Mouse (Mus musculus): ENCODE measurements around the gene Phactr3. TPM values are rescaled to one million over a fixed set of nuclear protein-coding genes. Genes with fewer than 3 reads are reported as not detected.

Phactr3 gene
- polyA plus RNA-seq, 1 experiment from 2014 or later: 53.9 TPM

GRCm38 (mm10) chr2:178123466-178123865, 4.7 kb downstream of the Phactr3 start:
- Histone ChIP-seq H3K9me3 (no peaks in the 10 kb centered on the region), H3K27ac (replicated peaks) (no peak overlapping the region), H3K27me3 (peaks cover 14% of the 10 kb centered on the region), H3K4me2 (replicated peaks) (no peak overlapping the region), H3K4me3 (no peak overlapping the region), H3K4me1 (peaks cover 11% of the 10 kb centered on the region), H3K9ac (replicated peaks) (no peak overlapping the region), H3K36me3 (no peaks in the 10 kb centered on the region)
- 73% methylated on average over 15 of the region's 15 CpGs for WGBS
- no peak for ATAC-seq (replicated peaks)

GRCm38 (mm10) chr2:178125427-178125826, 6.7 kb downstream of the Phactr3 start:
- Histone ChIP-seq H3K27ac (replicated peaks) (no peak overlapping the region), H3K36me3 (no peaks in the 10 kb centered on the region), H3K4me3 (no peak overlapping the region), H3K4me1 (no peaks in the 10 kb centered on the region), H3K4me2 (replicated peaks) (no peak overlapping the region), H3K27me3 (no peaks in the 10 kb centered on the region), H3K9ac (replicated peaks) (no peak overlapping the region), H3K9me3 (no peaks in the 10 kb centered on the region)
- WGBS: 83% methylated on average over 8 of the region's 8 CpGs
- no peak for ATAC-seq (replicated peaks)

GRCm38 (mm10) chr2:178126041-178126820, 7.5 kb downstream of the Phactr3 start:
- H3K9ac ChIP-seq (replicated peaks): no peak overlapping the region
- H3K27ac ChIP-seq (replicated peaks): no peak overlapping the region
- H3K4me3 ChIP-seq: no peak overlapping the region
- no peaks in the 10 kb centered on the region for H3K36me3 ChIP-seq
- ATAC-seq (replicated peaks): no peak
- no peaks in the 10 kb centered on the region for H3K4me1 ChIP-seq
- no peaks in the 10 kb centered on the region for H3K9me3 ChIP-seq
- WGBS: 91% methylated on average over 7 of the region's 7 CpGs
- H3K27me3 ChIP-seq: no peaks in the 10 kb centered on the region
- H3K4me2 ChIP-seq (replicated peaks): no peak overlapping the region

- Histone ChIP-seq H3K27me3 (no peaks in the 10 kb centered on the region), H3K4me1 (no peaks in the 10 kb centered on the region), H3K9me3 (no peaks in the 10 kb centered on the region), H3K27ac (replicated peaks) (no peak overlapping the region), H3K4me2 (replicated peaks) (no peak overlapping the region), H3K9ac (replicated peaks) (no peak overlapping the region), H3K36me3 (no peaks in the 10 kb centered on the region), H3K4me3 (no peak overlapping the region)
- no peak for ATAC-seq (replicated peaks)
- 79% methylated on average over 5 of the region's 5 CpGs for WGBS
Measured at GRCm38 (mm10) chr2:178128594-178128993, 9.8 kb downstream of the Phactr3 start.

- Histone ChIP-seq H3K4me2 (replicated peaks) (no peak overlapping the region), H3K27ac (replicated peaks) (no peak overlapping the region), H3K9me3 (no peaks in the 10 kb centered on the region), H3K4me3 (no peak overlapping the region), H3K4me1 (no peaks in the 10 kb centered on the region), H3K9ac (replicated peaks) (no peak overlapping the region), H3K27me3 (no peaks in the 10 kb centered on the region), H3K36me3 (no peaks in the 10 kb centered on the region)
- no peak; the same call in 1 of the 2 replicates for ATAC-seq (replicated peaks)
- WGBS: 65% methylated on average over 4 of the region's 4 CpGs
Measured at GRCm38 (mm10) chr2:178129161-178129560, 10.4 kb downstream of the Phactr3 start.

GRCm38 (mm10) chr2:178129676-178130075, 10.9 kb downstream of the Phactr3 start:
- ATAC-seq (replicated peaks): no peak
- no peaks in the 10 kb centered on the region for H3K9me3 ChIP-seq
- no peaks in the 10 kb centered on the region for H3K4me1 ChIP-seq
- no peaks in the 10 kb centered on the region for H3K36me3 ChIP-seq
- H3K27ac ChIP-seq (replicated peaks): no peak overlapping the region
- H3K9ac ChIP-seq (replicated peaks): no peak overlapping the region
- no peak overlapping the region for H3K4me2 ChIP-seq (replicated peaks)
- 88% methylated on average over 2 of the region's 2 CpGs for WGBS
- H3K4me3 ChIP-seq: no peak overlapping the region
- no peaks in the 10 kb centered on the region for H3K27me3 ChIP-seq

GRCm38 (mm10) chr2:178130536-178130935, 11.8 kb downstream of the Phactr3 start:
- Histone ChIP-seq H3K9ac (replicated peaks) (no peak overlapping the region), H3K4me2 (replicated peaks) (no peak overlapping the region), H3K9me3 (no peaks in the 10 kb centered on the region), H3K4me1 (no peaks in the 10 kb centered on the region), H3K27ac (replicated peaks) (no peak overlapping the region), H3K4me3 (no peak overlapping the region), H3K36me3 (no peaks in the 10 kb centered on the region), H3K27me3 (no peaks in the 10 kb centered on the region)
- no peak for ATAC-seq (replicated peaks)
- WGBS: 82% methylated on average over 5 of the region's 5 CpGs

- no peak for ATAC-seq (replicated peaks)
- H3K4me2 ChIP-seq (replicated peaks): no peak overlapping the region
- no peak overlapping the region for H3K9ac ChIP-seq (replicated peaks)
- H3K27me3 ChIP-seq: no peaks in the 10 kb centered on the region
- 77% methylated on average over 5 of the region's 5 CpGs for WGBS
- no peak overlapping the region for H3K27ac ChIP-seq (replicated peaks)
- H3K4me3 ChIP-seq: no peak overlapping the region
- no peaks in the 10 kb centered on the region for H3K4me1 ChIP-seq
- no peaks in the 10 kb centered on the region for H3K36me3 ChIP-seq
- no peaks in the 10 kb centered on the region for H3K9me3 ChIP-seq
Measured at GRCm38 (mm10) chr2:178131011-178131410, 12.2 kb downstream of the Phactr3 start.

- no peak for ATAC-seq (replicated peaks)
- Histone ChIP-seq H3K4me2 (replicated peaks) (no peak overlapping the region), H3K36me3 (no peaks in the 10 kb centered on the region), H3K4me3 (no peak overlapping the region), H3K9me3 (no peaks in the 10 kb centered on the region), H3K27ac (replicated peaks) (no peak overlapping the region), H3K4me1 (no peaks in the 10 kb centered on the region), H3K27me3 (no peaks in the 10 kb centered on the region), H3K9ac (replicated peaks) (no peak overlapping the region)
- WGBS: 90% methylated on average over 5 of the region's 5 CpGs
Measured at GRCm38 (mm10) chr2:178131606-178132365, 13.0 kb downstream of the Phactr3 start.

GRCm38 (mm10) chr2:178135713-178136112, 16.9 kb downstream of the Phactr3 start:
- WGBS: 42% methylated on average over 4 of the region's 4 CpGs
- H3K27me3 ChIP-seq: no peaks in the 10 kb centered on the region
- H3K9ac ChIP-seq (replicated peaks): no peak overlapping the region
- no peaks in the 10 kb centered on the region for H3K4me1 ChIP-seq
- no peak overlapping the region for H3K4me3 ChIP-seq
- no peak for ATAC-seq (replicated peaks)
- H3K4me2 ChIP-seq (replicated peaks): no peak overlapping the region
- no peaks in the 10 kb centered on the region for H3K9me3 ChIP-seq
- H3K27ac ChIP-seq (replicated peaks): no peak overlapping the region
- no peaks in the 10 kb centered on the region for H3K36me3 ChIP-seq

GRCm38 (mm10) chr2:178137518-178137917, 18.7 kb downstream of the Phactr3 start:
- no peak overlapping the region for H3K4me3 ChIP-seq
- no peak for ATAC-seq (replicated peaks)
- H3K9ac ChIP-seq (replicated peaks): no peak overlapping the region
- no peaks in the 10 kb centered on the region for H3K36me3 ChIP-seq
- H3K27ac ChIP-seq (replicated peaks): no peak overlapping the region
- peaks cover 4% of the 10 kb centered on the region for H3K4me1 ChIP-seq
- H3K27me3 ChIP-seq: no peaks in the 10 kb centered on the region
- H3K9me3 ChIP-seq: no peaks in the 10 kb centered on the region
- WGBS: 6% methylated on average over 3 of the region's 3 CpGs
- H3K4me2 ChIP-seq (replicated peaks): no peak overlapping the region

GRCm38 (mm10) chr2:178141489-178141922, 22.7 kb downstream of the Phactr3 start:
- H3K27me3 ChIP-seq: no peaks in the 10 kb centered on the region
- no peaks in the 10 kb centered on the region for H3K36me3 ChIP-seq
- peak overlapping the region; percentile 96 for H3K4me2 ChIP-seq (replicated peaks)
- H3K9ac ChIP-seq (replicated peaks): peak overlapping the region; percentile 95
- H3K4me1 ChIP-seq: peaks cover 28% of the 10 kb centered on the region
- H3K9me3 ChIP-seq: no peaks in the 10 kb centered on the region
- H3K4me3 ChIP-seq: peak overlapping the region; percentile 83
- peak overlapping the region; percentile 80 for H3K27ac ChIP-seq (replicated peaks)
- ATAC-seq (replicated peaks): peak; percentile 79
- WGBS: 2% methylated on average over 9 of the region's 10 CpGs

Data from forebrain, embryonic 15.5 days (tissue).